Mouse (Mus musculus) frontal cortex, adult 2 months (tissue): ENCODE data around the gene N4bp3. TPM values are rescaled to one million over a fixed set of nuclear protein-coding genes. Genes with fewer than 3 reads are reported as not detected.
"Not testable (repeated sequence)": the region's sequence is repeated elsewhere in the genome, so short reads cannot be mapped to it uniquely, and the experiment has no call there.

Experiments used
- DNase-seq, 2 experiments: peaks; one replicate each; pipeline ENCODE4 v3.0.0; 2022; ENCODE audit warnings: low spot score in 1 of 2; ENCODE audit errors: extremely low spot score in 1 of 2
- polyA plus RNA-seq: library from polyadenylated mRNA; depleted of rRNA; stranded (reverse); fragments of >200 nt; gene quantifications from 2 replicates; pipeline ENCODE4 v1.2.3, GENCODE M21; 2012; rRNA removed

The N4bp3 gene
- 6.9 and 9.8 TPM in 2 replicates for polyA plus RNA-seq

DNA sequence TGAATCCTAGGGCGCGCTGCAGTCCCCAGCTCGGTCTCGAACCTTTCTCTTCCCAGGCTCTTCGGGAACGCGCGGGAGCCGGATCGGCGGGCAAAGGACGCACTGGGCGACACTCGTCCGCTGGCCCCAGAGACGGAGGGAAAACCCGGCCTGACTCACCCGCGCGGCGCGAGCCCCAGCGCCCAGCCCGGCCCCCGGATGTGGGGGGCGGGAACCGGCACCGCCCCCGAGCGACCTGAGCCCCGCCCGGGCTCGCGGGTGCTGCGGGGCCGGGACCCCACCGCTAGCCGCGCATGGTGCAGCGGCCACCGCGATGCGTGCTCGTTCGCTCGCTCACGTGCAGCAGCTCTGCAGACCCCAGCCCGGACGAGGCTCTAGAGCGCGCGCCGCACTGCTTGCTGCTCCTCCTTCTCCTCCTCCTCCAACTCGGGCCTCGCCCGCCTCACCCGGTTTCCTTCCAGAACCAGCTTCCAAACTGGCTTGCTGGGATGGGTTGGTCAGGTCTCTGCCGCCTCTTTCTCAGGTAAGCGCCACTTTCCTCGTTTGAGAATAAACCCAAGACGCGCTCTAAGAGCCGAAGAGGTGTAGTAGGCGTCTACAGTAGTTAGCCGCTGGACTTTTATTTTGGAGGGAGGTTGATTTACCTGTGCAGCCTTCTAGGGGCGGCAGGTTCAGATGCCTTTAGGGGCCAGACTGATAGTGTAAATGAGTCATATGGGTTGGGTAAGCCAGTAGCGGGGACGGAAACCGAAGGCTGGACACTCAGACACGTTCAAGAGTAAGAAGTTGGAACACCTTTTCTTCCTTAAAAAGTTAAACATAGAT lies at the start of gene N4bp3, which contains the start of gene D930048N14Rik:
Gene N4bp3 (minus strand): TSS at position 152 of the 825 bp plus-strand sequence.
Gene D930048N14Rik (plus strand): TSS at position 264 of the 825 bp plus-strand sequence.
- DNase-seq, result no peak

DNA sequence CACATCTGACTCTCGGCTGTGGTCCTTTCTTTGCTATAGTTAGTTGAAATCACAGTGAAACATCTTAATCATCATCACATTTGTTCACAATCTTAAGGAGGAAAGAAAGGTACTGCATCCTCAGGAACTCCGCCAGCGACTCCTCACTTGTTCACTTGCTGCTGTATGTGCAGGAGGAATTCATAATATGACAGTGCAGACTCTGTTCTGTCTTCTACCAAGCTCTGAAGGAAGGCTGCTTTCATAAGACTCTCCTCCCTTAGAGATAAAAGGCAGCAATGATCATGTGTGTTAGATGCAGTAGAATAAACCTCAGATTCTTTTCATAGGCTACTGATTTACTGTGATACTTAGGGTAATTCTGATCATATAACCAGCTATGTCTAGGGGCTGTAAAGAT lies 44.3 kb upstream of the N4bp3 start:
- no peak for DNase-seq

DNA sequence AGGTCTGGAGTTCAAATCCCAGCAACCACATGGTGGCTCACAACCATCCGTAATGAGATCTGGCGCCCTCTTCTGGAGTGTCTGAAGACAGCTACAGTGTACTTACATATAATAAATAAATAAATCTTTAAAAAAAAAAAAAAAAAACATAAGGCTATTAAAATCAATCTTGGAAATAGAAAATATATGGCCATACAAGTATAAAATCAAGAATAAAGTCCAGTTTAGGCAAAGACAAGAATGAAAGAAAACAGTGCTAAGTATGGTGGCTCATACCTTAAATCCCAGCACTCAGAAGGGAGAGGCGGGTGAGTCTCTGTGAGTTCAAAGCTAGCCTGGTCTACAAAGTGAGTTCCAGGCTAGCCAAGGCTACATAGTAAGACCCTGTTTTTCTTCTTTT lies 40.0 kb upstream of the N4bp3 start:
- not testable (repeated sequence) for DNase-seq

DNA sequence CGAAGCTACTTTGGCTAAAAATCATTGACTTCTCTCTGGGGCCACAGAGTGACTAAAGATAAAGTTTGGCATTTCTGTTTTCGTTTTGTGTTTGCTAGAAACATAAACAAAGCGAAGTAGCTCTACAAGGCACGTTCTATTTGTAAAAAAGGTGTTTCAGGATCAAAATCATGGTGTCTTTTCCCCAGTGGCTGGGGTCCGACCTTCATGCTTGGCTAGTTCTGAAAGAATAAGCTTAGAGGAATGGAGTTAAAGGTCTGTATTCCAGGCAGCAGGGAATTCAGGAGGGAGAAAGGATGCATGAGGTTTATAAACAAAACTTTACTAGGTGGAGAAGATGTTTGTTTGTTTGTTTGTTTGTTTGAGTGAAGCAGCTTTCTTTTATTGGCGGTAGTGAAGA lies 38.7 kb upstream of the N4bp3 start:
- DNase-seq, result no peak

DNA sequence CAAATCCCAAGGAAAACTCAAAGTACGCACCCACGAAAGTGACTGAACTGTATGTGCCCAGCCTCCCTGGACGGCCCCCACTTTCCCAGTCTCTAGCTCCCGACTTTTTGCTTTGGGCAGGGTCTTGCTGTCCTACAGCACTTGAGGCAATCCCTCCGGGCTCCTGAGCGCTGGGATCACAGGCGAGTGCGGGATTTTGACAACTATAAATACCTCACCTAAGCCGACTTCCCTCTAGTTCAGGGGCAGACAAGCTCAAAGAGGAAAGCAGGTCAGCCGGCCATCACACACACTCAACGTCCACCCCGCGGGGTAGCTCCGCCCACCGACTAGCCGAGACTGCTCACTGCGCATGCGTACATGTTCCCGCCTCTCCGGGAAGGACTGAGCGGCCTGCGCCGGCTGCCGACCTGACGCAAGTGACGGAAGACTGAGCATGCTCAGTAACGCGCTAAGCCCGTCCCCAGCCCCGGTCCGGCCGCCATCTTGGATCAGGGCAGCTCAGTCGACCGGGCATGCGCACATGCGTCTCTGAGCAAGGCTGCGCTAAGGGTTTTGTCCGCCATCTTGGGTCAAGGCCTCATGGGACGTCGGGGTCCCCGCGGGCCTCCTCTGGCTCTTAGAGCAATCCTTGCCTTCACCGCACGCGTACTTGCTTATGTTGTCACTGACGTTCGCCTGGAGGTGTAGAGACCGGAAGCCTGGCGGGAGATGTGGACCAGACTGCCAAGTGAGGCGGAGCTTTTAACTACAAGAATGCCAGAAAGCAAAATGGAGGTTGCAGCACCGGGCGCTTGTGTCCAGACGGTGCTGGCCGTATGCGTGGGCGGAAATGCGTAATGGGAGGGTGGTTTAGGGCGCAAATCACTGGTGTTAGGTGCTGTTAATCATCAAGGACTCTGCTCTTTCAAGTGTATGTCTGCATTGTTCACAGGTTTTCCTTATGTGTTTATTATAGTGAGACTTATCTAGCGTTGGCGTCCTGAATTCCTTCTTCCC lies 38.0 kb upstream of the N4bp3 start, which contains the start of gene 0610009B22Rik:
Gene 0610009B22Rik (minus strand): TSS at position 545 of the 999 bp plus-strand sequence.
- peak; percentile 99 to 100 for DNase-seq

DNA sequence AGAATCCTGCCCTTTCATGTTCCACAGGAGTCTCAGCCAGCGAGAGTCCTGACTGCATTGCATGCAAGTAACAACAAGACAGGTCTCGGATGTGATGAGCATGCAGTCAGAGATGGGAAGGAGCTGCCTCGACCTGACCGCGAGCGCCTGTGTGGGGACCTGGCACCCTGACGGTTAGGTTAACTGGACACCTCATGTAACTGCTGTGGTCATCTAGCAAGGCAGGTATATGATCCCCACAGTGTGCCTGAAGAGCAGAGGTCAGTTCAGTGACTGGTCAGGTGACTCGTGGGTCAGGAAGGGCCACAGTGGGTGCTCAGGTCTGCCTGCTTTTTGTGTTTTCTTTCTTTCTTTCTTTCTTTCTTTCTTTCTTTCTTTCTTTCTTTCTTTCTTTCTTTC lies 31.3 kb upstream of the N4bp3 start:
- DNase-seq, result no peak

DNA sequence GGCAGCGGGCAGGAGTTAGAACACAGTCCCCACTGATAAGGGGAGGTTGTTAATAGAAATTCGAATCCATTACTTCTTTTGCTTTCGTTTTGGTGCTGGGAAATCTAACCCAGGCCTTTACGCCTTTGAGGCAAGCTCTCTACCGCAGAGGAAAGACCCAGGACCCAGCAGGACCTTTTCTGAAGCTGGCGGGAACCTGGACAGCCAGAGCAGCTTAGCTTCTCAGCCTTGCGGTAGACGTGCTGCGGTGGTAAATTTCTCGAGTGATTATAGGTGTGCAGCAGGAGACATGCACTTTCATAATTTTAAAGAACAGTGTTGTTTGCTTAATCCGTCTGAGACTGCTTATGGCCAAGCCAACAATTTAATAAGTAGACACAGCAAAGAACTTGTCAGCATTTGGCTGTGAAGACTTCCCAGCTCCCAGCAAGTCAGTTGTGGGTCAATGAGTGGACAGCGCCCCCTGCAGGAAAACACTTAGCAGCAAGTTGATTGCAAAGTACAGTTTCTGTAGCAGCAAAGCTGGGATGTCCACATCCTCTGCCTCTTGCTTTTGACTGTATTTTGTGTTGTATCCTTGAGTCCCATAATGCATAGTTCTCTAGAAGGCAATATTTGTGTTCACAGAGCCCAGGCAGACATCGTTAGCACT lies 30.8 kb upstream of the N4bp3 start:
- peak; percentile 66 to 95 for DNase-seq

DNA sequence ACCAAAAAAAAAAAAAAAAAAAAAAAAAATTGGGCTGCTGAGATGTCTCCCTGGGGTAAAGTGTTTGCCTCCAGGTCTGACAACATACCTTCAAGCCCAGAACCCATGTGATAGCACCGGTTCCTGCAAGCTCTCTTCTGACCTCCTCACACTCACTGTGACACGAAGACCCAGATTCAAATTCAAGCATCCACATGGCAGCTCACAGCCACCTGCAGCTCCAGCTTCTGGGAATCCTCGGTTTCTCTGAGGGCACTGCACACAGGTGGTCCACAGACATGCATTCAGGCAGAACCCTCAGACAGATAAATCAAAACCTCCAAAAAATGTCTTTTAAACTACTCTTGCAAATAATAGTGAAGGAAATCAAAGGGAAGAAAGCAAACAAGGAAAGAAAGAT lies 28.8 kb upstream of the N4bp3 start:
- DNase-seq, result no peak

DNA sequence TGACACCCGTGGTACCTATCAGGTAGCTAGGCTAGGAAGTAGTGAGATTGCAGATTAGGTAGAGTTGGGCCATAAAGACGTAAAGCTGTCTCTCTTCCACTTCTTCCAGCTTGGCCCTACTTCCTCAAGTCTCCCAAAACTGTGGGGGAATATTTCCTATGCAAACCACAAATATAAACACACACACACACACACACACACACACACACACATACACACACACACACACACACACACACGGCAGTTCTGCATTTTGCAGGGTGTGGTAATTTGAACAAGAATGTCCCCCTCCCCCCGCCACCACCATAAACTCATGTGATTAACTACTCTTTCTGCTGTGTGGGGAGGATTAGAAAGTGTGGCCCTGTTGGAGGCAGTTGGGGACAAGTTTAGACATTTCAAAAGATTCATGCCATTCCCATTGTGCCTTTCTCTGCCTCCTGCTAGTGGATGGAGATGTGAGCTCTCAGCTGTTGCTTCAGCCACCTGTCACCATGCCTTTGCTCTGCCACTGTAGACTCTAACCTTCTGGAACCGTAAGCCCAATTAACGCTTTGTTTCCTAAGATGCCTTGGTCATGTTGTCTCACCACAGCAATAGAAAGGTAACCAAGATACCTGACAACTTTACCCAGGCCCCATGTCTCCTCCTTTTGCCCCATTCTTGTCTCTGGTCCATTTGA lies 27.2 kb upstream of the N4bp3 start:
- DNase-seq, result no peak

DNA sequence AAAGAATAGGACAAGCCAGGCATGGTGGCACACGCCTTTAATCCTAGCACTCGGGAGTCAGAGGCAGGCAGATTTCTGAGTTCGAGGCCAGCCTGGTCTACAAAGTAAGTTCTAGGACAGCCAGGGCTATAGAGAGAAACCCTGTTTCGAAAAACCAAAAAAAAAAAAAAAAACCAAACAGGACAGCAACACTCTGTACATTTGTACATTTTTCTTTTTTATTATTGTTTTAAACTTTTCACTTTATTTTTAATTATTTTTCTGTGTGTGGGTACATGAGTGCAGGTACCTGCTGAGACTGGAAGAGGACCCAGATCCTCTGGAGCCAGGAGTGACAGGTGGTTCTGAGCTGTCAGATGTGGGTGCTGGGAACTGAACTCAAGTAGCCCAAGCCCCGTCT lies 24.7 kb upstream of the N4bp3 start:
- no peak for DNase-seq

DNA sequence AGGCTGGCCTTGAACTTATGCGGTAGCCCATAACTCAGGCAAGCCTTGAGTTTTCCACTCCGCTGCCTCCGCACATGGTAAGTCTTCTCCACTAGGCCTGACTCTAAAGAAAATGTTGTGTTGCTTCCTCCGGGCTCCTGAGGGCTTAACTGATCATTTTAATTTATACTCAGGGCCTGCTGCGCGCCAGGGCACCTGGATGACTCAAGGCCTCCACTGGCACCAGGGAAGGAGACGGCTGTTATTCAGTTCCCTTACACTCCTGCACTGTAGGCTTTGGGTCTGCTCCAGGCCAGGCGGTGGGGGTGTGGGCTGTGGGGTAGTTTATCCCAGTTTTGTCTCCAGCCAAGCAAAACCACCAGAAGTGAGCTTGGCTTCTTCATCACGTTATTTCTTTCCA lies 22.6 kb upstream of the N4bp3 start:
- no peak for DNase-seq

DNA sequence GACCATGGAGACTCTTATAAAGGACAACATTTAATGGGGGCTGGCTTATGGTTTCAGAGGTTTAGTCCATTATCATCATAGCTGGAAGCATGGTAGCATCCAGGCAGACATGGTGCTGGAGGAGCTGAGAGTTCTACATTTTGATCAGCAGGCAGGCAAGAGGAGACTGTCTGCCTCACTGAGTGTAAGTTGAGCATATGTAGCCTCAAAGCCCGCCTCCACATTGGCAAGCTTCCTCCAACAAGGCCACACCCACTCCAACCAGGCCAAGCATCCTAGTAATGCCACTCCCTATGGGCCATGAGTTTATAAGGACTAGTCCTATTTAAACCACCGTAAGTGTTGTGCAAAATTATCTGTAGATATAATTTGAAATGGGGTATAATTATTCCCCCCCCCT lies 20.7 kb upstream of the N4bp3 start:
- DNase-seq, result no peak

DNA sequence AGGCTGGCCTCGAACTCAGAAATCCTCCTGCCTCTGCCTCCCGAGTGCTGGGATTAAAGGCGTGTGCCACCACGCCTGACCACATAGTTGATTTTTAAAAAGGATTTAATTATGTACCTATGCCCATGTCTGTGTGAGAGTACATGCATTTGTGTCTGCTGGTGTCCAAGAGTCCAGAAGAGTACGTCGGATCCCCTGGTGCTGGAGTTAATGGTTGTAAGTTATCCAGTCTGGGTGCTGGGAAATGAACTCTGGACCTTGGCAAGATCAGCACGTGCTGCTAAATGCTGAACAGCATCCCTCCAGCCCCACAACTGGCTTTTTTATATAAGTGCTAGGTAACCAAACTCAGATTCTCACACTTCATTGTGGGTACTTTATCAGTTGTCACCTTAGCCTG lies 20.2 kb upstream of the N4bp3 start:
- DNase-seq, result no peak

DNA sequence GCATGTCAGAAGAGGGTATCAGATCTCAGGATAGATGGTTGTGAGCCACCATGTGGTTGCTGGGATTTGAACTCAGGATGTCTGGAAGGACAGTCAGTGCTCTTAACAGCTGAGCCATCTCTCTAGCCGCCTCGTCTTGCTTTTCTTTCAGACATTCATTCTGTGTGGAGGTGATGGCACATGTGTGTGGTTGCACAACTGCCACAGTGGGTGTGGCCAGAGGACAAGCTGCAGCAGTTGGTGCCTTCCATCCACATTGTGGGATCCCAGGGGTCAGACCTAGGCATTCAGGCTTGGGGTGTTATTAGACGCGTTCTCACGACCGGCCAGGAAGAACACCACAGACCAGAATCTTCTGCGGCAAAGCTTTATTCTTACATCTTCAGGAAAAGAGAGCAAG lies 14.1 kb upstream of the N4bp3 start:
- DNase-seq, result not testable (repeated sequence)

DNA sequence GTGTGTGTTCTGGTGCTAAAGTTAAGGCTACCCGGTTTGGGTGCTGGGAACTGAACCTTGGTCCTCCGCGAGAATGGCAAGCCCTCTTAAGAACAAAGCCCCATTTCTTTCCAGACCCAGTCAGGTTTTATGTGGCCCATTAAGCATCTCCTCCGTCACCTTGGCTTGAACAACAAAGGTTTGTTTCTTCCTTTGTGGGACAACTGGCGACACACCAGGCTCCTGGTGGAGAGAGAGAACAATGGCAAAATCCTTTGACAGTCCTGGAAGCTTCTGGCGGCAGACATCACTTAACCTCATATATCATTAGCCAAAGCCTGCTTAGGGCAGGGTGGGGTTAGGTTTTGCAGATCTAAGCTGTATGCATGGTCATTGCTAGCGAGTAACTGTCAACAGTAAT lies 12.0 kb upstream of the N4bp3 start:
- no peak for DNase-seq

DNA sequence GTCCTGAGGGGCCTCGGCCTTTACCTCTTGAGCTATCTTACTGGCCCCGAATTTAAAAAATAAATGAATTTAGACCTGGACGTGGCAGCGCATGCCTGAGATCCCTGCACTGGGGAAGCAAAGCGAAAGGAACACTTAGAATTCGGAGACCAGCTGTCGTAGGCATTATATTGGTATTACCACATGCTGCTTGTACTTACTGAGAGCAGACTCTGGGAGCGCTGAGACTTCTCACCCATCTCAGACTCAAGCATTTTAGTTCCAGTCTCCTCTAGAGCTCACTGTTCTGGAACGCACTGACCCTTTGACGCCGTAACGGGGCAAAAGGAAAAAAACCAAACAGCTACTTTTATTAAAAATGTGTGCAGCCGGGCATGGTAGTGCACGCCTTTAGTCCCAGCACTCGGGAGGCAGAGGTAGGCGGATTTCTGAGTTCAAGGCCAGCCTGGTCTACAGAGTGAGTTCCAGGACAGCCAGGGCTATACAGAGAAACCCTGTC lies 11.3 kb upstream of the N4bp3 start:
- DNase-seq, result no peak

DNA sequence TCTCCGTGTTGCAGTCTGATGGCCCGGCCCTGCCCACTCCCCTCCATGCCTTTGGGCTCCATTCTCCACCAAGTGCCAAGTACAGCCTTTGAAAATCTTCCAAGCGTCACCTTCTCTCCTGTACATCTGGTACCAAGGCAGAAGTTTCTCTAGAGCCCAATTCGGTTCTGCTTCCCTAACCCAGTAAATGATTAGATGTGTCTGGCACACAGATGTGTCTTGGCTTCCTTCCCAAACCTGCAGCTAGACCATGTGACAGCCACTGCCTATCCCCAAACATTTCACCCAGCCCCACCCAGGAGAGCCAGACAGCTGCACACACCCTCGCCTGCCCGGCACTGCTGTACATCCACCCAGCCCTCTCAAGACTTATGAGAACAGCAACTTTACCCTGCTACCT lies 8.1 kb upstream of the N4bp3 start:
- DNase-seq, result peak in 1 of 2 experiments; percentile 49

DNA sequence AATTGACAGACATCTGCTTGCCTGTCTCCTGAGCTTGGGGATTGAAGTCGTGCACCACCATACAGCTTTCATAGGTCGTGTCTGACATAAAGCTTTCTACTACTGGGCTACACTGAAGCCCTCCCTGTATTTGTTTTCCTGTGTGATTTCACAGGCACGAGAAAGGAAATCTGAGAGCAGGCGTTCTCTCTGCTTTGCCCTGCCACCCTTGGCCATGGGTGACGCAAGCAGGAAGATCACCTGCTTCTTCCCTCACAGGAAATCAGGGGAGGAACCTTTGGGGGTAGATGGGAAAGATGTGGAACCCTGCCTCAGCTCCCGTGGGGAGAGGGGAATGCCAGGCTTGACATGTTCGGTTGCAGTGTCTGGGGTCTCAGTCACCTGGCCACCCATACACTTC lies 7.6 kb upstream of the N4bp3 start:
- no peak for DNase-seq

DNA sequence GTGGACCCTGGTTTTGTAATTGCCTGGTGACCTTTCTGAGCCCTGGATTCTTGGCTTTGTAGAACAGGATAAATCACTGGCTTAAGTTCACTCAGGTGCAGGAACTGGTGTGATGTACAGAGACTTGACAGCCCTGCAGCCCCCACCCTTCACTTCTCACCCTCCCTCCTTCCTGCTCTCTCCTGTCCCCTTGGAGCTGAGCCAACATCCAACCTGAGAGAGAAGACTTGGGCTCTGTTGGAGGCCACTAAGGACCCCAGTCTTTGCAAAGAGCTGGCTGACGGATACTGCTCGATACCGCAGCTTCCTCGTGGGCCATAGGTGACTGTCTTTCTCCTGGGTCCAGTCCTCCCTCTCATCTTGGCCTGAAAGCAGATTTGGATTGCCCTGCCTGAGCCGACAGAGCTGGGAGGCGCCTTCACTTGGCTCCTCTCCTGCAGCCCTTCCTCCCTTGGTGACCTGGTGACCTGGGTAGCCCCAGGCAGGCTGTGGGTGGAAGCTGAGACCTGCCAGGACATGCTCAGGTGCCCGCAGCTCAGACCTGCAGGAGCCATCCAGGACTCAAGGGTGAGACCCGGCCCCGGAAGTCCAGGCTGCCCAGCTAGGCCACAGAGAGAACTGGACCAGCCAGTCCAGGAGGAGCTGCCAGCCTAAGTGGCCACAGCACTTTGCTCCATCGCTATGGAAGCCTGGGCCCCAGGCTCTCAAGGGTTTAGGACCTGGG lies 6.3 kb upstream of the N4bp3 start:
- DNase-seq, result no peak
